Mouse (Mus musculus) hindbrain, embryonic 15.5 days (tissue): ENCODE measurements at regions not wholly inside any gene's neighbourhood (a gene's known extent, or its start where the extent isn't known, plus 50 kb on each side); places are given as distances from the start of the nearest gene placed in this dataset.

ENCODE experiments used
- ATAC-seq: fragments of 200-750 bp; cut with Nextera tagmentation; 2 replicates; pipeline ENCODE4 v1.8.0; 2017; ENCODE audit warnings: low read depth, moderate number of reproducible peaks, moderate TSS enrichment; ENCODE audit not compliant: low FRiP score
- H3K27ac ChIP-seq: fragments of 300-500 bp; sonication (generic); replicated peaks from 2 replicates; pipeline ENCODE4 v1.5.1; 2015; ENCODE audit warnings: mild to moderate bottlenecking, inconsistent platforms
- H3K27me3 ChIP-seq: fragments of 300-500 bp; sonication (generic); 2 replicates; pipeline ENCODE4 v1.6.1; 2015; ENCODE audit warnings: control low read depth, inconsistent platforms
- H3K36me3 ChIP-seq: fragments of 300-500 bp; sonication (generic); 2 replicates; pipeline ENCODE4 v1.6.1; 2015; ENCODE audit warnings: control low read depth, inconsistent platforms
- H3K4me1 ChIP-seq: fragments of 300-500 bp; sonication (generic); replicated peaks from 2 replicates; pipeline ENCODE4 v1.6.1; 2015; ENCODE audit warnings: control low read depth, inconsistent platforms
- H3K4me2 ChIP-seq: fragments of 300-500 bp; sonication (generic); 2 replicates; pipeline ENCODE4 v1.6.1; 2015; ENCODE audit warnings: moderate library complexity, mild to moderate bottlenecking, inconsistent platforms
- H3K4me3 ChIP-seq: fragments of 300-500 bp; sonication (generic); 2 replicates; pipeline ENCODE4 v1.5.1; 2015; ENCODE audit warnings: mild to moderate bottlenecking, inconsistent platforms
- H3K9ac ChIP-seq: fragments of 300-500 bp; sonication (generic); 2 replicates; pipeline ENCODE4 v1.6.1; 2015; ENCODE audit warnings: inconsistent platforms
- H3K9me3 ChIP-seq: fragments of 300-500 bp; sonication (generic); 2 replicates; pipeline ENCODE4 v1.6.1; 2016; ENCODE audit warnings: control low read depth, inconsistent platforms
- WGBS: fragments of 180-500 bp; shearing (Covaris S2); methylation state at CpG from one replicate; pipeline ENCODE4 v1.1.7; 2015; 5-methylcytosine and 5-hydroxymethylcytosine counted together

- ATAC-seq, result no peak
- Histone ChIP-seq H3K27me3 (no peaks in the 10 kb centered on the region), H3K4me1 (no peaks in the 10 kb centered on the region), H3K27ac (no peak overlapping the region), H3K9me3 (no peaks in the 10 kb centered on the region), H3K4me3 (no peak overlapping the region), H3K4me2 (no peak overlapping the region), H3K36me3 (no peaks in the 10 kb centered on the region), H3K9ac (no peak overlapping the region)
- 51% methylated on average over 1 of the region's 1 CpGs for WGBS
These were observed 390.4 kb downstream of the Poteg start for GRCm38 (mm10) chr8:27837903-27838302.

- WGBS, result 32% methylated on average over 1 of the region's 1 CpGs
- peak; percentile 23; the same call in 1 of the 2 replicates for ATAC-seq
These were observed 419.1 kb downstream of the Poteg start for GRCm38 (mm10) chr8:27866468-27866995.

GRCm38 (mm10) chr8:27868591-27868990, 421.1 kb downstream of the Poteg start:
- Histone ChIP-seq H3K4me1 (no peaks in the 10 kb centered on the region), H3K9me3 (no peaks in the 10 kb centered on the region), H3K9ac (no peak overlapping the region), H3K4me2 (no peak overlapping the region), H3K4me3 (no peak overlapping the region), H3K36me3 (no peaks in the 10 kb centered on the region), H3K27me3 (no peaks in the 10 kb centered on the region), H3K27ac (no peak overlapping the region)
- 90% methylated on average over 7 of the region's 7 CpGs for WGBS
- ATAC-seq, result no peak

More at GRCm38 (mm10) chr8:27866468-27866995, 419.1 kb downstream of the Poteg start:
- Histone ChIP-seq H3K4me3 (no peak overlapping the region), H3K36me3 (no peaks in the 10 kb centered on the region), H3K27ac (no peak overlapping the region), H3K4me2 (no peak overlapping the region), H3K9ac (no peak overlapping the region), H3K9me3 (no peaks in the 10 kb centered on the region), H3K27me3 (no peaks in the 10 kb centered on the region), H3K4me1 (no peaks in the 10 kb centered on the region)

- Histone ChIP-seq H3K4me1 (no peaks in the 10 kb centered on the region), H3K9me3 (no peaks in the 10 kb centered on the region), H3K4me2 (no peak overlapping the region), H3K27me3 (no peaks in the 10 kb centered on the region), H3K36me3 (no peaks in the 10 kb centered on the region), H3K4me3 (no peak overlapping the region), H3K9ac (no peak overlapping the region), H3K27ac (no peak overlapping the region)
- ATAC-seq, result peak; percentile 48; the same call in 1 of the 2 replicates
These were observed 430.3 kb downstream of the Poteg start for GRCm38 (mm10) chr8:27877691-27878264.

- WGBS, result 81% methylated on average over 6 of the region's 6 CpGs
- no peaks in the 10 kb centered on the region for H3K9me3 ChIP-seq
These were observed 441.8 kb downstream of the Poteg start for GRCm38 (mm10) chr8:27889292-27889691.

GRCm38 (mm10) chr8:27894325-27894724, 446.9 kb downstream of the Poteg start:
- no peak for ATAC-seq
- H3K36me3 ChIP-seq, result no peaks in the 10 kb centered on the region

More at GRCm38 (mm10) chr8:27889292-27889691, 441.8 kb downstream of the Poteg start:
- Histone ChIP-seq H3K36me3 (no peaks in the 10 kb centered on the region), H3K27me3 (no peaks in the 10 kb centered on the region), H3K27ac (no peak overlapping the region), H3K4me3 (no peak overlapping the region), H3K9ac (no peak overlapping the region), H3K4me1 (no peaks in the 10 kb centered on the region), H3K4me2 (no peak overlapping the region)
- no peak for ATAC-seq

GRCm38 (mm10) chr8:27900115-27900514, 452.6 kb downstream of the Poteg start:
- no peak overlapping the region for H3K4me2 ChIP-seq
- H3K4me1 ChIP-seq, result 0 out of 2 replicates have a peak, but pooled peaks cover 3% of the 10 kb centered on the region
- no peak overlapping the region for H3K4me3 ChIP-seq
- no peak for ATAC-seq
- no peaks in the 10 kb centered on the region for H3K9me3 ChIP-seq
- H3K27ac ChIP-seq, result no peak overlapping the region
- H3K36me3 ChIP-seq, result no peaks in the 10 kb centered on the region
- no peaks in the 10 kb centered on the region for H3K27me3 ChIP-seq
- H3K9ac ChIP-seq, result no peak overlapping the region
- WGBS, result 87% methylated on average over 2 of the region's 2 CpGs

More at GRCm38 (mm10) chr8:27894325-27894724, 446.9 kb downstream of the Poteg start:
- Histone ChIP-seq H3K4me2 (no peak overlapping the region), H3K27me3 (no peaks in the 10 kb centered on the region), H3K27ac (no peak overlapping the region), H3K9me3 (no peaks in the 10 kb centered on the region), H3K4me1 (no peaks in the 10 kb centered on the region), H3K4me3 (no peak overlapping the region), H3K9ac (no peak overlapping the region)
- WGBS, result 84% methylated on average over 6 of the region's 6 CpGs

GRCm38 (mm10) chr8:27903796-27904195, 456.3 kb downstream of the Poteg start:
- H3K4me3 ChIP-seq, result no peak overlapping the region
- H3K27ac ChIP-seq, result no peak overlapping the region
- WGBS, result 14% methylated on average over 2 of the region's 2 CpGs
- no peak overlapping the region for H3K9ac ChIP-seq
- no peaks in the 10 kb centered on the region for H3K9me3 ChIP-seq
- H3K4me1 ChIP-seq, result 0 out of 2 replicates have a peak, but pooled peaks cover 3% of the 10 kb centered on the region
- ATAC-seq, result no peak
- H3K27me3 ChIP-seq, result no peaks in the 10 kb centered on the region
- H3K36me3 ChIP-seq, result no peaks in the 10 kb centered on the region
- H3K4me2 ChIP-seq, result no peak overlapping the region

GRCm38 (mm10) chr8:27909347-27909945, 462.0 kb downstream of the Poteg start:
- Histone ChIP-seq H3K27ac (no peak overlapping the region), H3K9me3 (no peaks in the 10 kb centered on the region), H3K4me1 (no peaks in the 10 kb centered on the region), H3K4me3 (no peak overlapping the region), H3K27me3 (no peaks in the 10 kb centered on the region), H3K36me3 (no peaks in the 10 kb centered on the region), H3K9ac (no peak overlapping the region), H3K4me2 (no peak overlapping the region)
- no peak for ATAC-seq
- 50% methylated on average over 2 of the region's 2 CpGs for WGBS

GRCm38 (mm10) chr8:27938559-27939492, 491.4 kb downstream of the Poteg start:
- Histone ChIP-seq H3K27me3 (no peaks in the 10 kb centered on the region), H3K9me3 (no peaks in the 10 kb centered on the region), H3K27ac (no peak overlapping the region), H3K4me3 (no peak overlapping the region), H3K36me3 (no peaks in the 10 kb centered on the region), H3K9ac (no peak overlapping the region), H3K4me2 (no peak overlapping the region), H3K4me1 (peaks cover 6% of the 10 kb centered on the region; the same call in 1 of the 2 replicates)
- ATAC-seq, result no peak
- WGBS, result 57% methylated on average over 12 of the region's 12 CpGs

GRCm38 (mm10) chr8:27955000-27955399, 507.5 kb downstream of the Poteg start:
- no peak overlapping the region for H3K9ac ChIP-seq
- no peaks in the 10 kb centered on the region for H3K36me3 ChIP-seq
- H3K4me2 ChIP-seq, result no peak overlapping the region
- no peak for ATAC-seq
- H3K4me3 ChIP-seq, result no peak overlapping the region
- no peak overlapping the region for H3K27ac ChIP-seq
- H3K27me3 ChIP-seq, result no peaks in the 10 kb centered on the region
- no peaks in the 10 kb centered on the region for H3K4me1 ChIP-seq
- H3K9me3 ChIP-seq, result no peaks in the 10 kb centered on the region

- WGBS, result 15% methylated on average over 3 of the region's 3 CpGs
- H3K9ac ChIP-seq, result no peak overlapping the region
- no peak overlapping the region for H3K4me2 ChIP-seq
These were observed 533.5 kb downstream of the Poteg start for GRCm38 (mm10) chr8:27980920-27981319.

More at GRCm38 (mm10) chr8:27980920-27981319, 533.5 kb downstream of the Poteg start:
- no peak for ATAC-seq
- no peaks in the 10 kb centered on the region for H3K36me3 ChIP-seq
- no peak overlapping the region for H3K27ac ChIP-seq
- no peaks in the 10 kb centered on the region for H3K4me1 ChIP-seq
- no peaks in the 10 kb centered on the region for H3K27me3 ChIP-seq
- H3K4me3 ChIP-seq, result no peak overlapping the region
- H3K9me3 ChIP-seq, result no peaks in the 10 kb centered on the region
